Mouse (Mus musculus): Measurements from ENCODE around the gene Eps8.

DNA sequence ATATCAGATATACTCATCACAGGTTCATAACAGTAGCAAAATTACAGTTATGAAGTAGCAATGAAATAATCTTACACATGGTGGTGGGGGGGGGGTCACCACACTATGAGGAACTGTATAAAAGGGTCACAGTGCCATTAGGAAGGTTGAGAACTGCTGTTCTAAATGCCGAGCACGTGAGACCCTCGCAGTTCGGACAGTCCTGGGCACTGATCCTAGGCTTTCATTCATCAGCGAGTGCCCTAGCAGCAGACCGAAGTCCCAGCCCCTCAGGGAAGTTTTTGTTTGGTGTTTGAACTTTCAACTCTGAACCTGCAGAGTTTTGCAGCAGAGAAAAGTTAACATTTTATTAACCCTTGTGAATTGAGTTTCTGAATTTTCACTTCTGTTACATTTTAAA is 2.5 kb upstream of the Eps8 start:
- no peak for TF ChIP-seq POLR2A (IDR thresholded peaks at IDR 0.05; ENCODE audit: low read depth, low read length)
- no peak for TF ChIP-seq CTCF (conservative IDR thresholded peaks at IDR 0.05; ENCODE audit: insufficient read depth, insufficient read length, low read depth, low read length)
